Mouse (Mus musculus) MEL (cell line): ENCODE measurements around the gene Sars. TPM values are rescaled to one million over a fixed set of nuclear protein-coding genes. Genes with fewer than 3 reads are reported as not detected.

Source experiments
- DNase-seq: peaks from one replicate; pipeline ENCODE4 v3.0.0; 2011; ENCODE audit warnings: low read depth, low spot score
- H3K27ac ChIP-seq: 2 replicates; pipeline ENCODE4 v1.5.1; 2012; ENCODE audit warnings: low read depth, mild to moderate bottlenecking, control low read depth, low read length, moderate library complexity; ENCODE audit not compliant: control insufficient read depth
- H3K27me3 ChIP-seq, 2 experiments: fragments of 150-350 bp in 1 of 2; sonication (generic) in 1 of 2; 2 replicates each; pipeline ENCODE4 v1.6.1; 2012; ENCODE audit warnings: low read length in 2 of 2, mild to moderate bottlenecking in 2 of 2, improper control_type of control experiment in 1 of 2, moderate library complexity in 1 of 2; ENCODE audit not compliant: insufficient read depth in 2 of 2, control insufficient read depth in 1 of 2
- H3K36me3 ChIP-seq, 2 experiments: 2 replicates each; pipeline ENCODE4 v1.6.1; 2012 to 2014; ENCODE audit warnings: low read length in 2 of 2, improper control_type of control experiment in 1 of 2, inconsistent platforms in 1 of 2, mild to moderate bottlenecking in 1 of 2; ENCODE audit not compliant: insufficient read depth in 2 of 2, control insufficient read depth in 1 of 2
- H3K4me1 ChIP-seq, 2 experiments: fragments of 150-350 bp in 1 of 2; sonication (generic) in 1 of 2; 2 replicates each; pipeline ENCODE4 v1.6.1; 2012; ENCODE audit warnings: low read length in 2 of 2, improper control_type of control experiment in 1 of 2, mild to moderate bottlenecking in 1 of 2; ENCODE audit not compliant: insufficient read depth in 2 of 2, control insufficient read depth in 1 of 2
- H3K4me3 ChIP-seq, 2 experiments: fragments of 150-350 bp in 1 of 2; sonication (generic) in 1 of 2; 2 replicates each; pipeline ENCODE4 v1.5.1; 2012; ENCODE audit warnings: low read depth in 2 of 2, low read length in 2 of 2, mild to moderate bottlenecking in 2 of 2, moderate library complexity in 2 of 2, control low read depth in 1 of 2, improper control_type of control experiment in 1 of 2; ENCODE audit not compliant: control insufficient read depth in 1 of 2, insufficient read depth in 1 of 2
- H3K79me2 ChIP-seq: 2 replicates; pipeline ENCODE4 v1.6.1; 2012; ENCODE audit warnings: mild to moderate bottlenecking, low read length, moderate library complexity; ENCODE audit not compliant: control insufficient read depth, poor library complexity, insufficient read depth
- H3K9ac ChIP-seq: 2 replicates; pipeline ENCODE4 v1.6.1; 2012; ENCODE audit warnings: low read depth, mild to moderate bottlenecking, control low read depth, low read length, moderate library complexity; ENCODE audit not compliant: control insufficient read depth, poor library complexity, severe bottlenecking
- H3K9me3 ChIP-seq: fragments of 150-350 bp; sonication (generic); replicated peaks from 2 replicates; pipeline ENCODE4 v1.6.1; 2012; ENCODE audit warnings: mild to moderate bottlenecking, low read length, improper control_type of control experiment, moderate library complexity; ENCODE audit not compliant: insufficient read depth
- CHD2 ChIP-seq: IDR thresholded peaks from 2 replicates; pipeline ENCODE4 v1.6.1; 2011; ENCODE audit warnings: low read length, improper control_type of control experiment
- E2F4 ChIP-seq: IDR thresholded peaks from 2 replicates; pipeline ENCODE4 v1.6.1; 2011; ENCODE audit warnings: low read depth, low read length, improper control_type of control experiment, borderline replicate concordance
- EP300 ChIP-seq, 2 experiments: IDR thresholded peaks; 2 replicates each; pipeline ENCODE4 v1.6.1; 2011; ENCODE audit warnings: improper control_type of control experiment in 2 of 2, low read length in 2 of 2, low read depth in 1 of 2, mild to moderate bottlenecking in 1 of 2
- GATA1 ChIP-seq: IDR thresholded peaks from 2 replicates; pipeline ENCODE4 v1.6.1; 2011; ENCODE audit warnings: low read depth, low read length, improper control_type of control experiment
- HCFC1 ChIP-seq: IDR thresholded peaks from 2 replicates; pipeline ENCODE4 v1.6.1; 2012; ENCODE audit warnings: low read depth, mild to moderate bottlenecking, inconsistent platforms, low read length, improper control_type of control experiment, moderate library complexity
- KAT2A ChIP-seq: conservative IDR thresholded peaks from 2 replicates; pipeline ENCODE4 v1.6.1; 2012; ENCODE audit warnings: low read depth, low read length, improper control_type of control experiment, inconsistent platforms
- MAFK ChIP-seq: IDR thresholded peaks from 2 replicates; pipeline ENCODE4 v1.6.1; 2011; ENCODE audit warnings: low read depth, mild to moderate bottlenecking, low read length, improper control_type of control experiment, borderline replicate concordance
- MAX ChIP-seq: IDR thresholded peaks from 2 replicates; pipeline ENCODE4 v1.6.1; 2011; ENCODE audit warnings: low read length, improper control_type of control experiment
- MEF2A ChIP-seq: IDR thresholded peaks from 2 replicates; pipeline ENCODE4 v1.6.1; 2014; ENCODE audit warnings: low read depth, mild to moderate bottlenecking, inconsistent platforms, low read length, improper control_type of control experiment; ENCODE audit not compliant: poor library complexity, insufficient replicate concordance, severe bottlenecking; ENCODE audit errors: extremely low read depth
- MXI1 ChIP-seq: IDR thresholded peaks from 2 replicates; pipeline ENCODE4 v1.6.1; 2011; ENCODE audit warnings: mild to moderate bottlenecking, low read depth, low read length, improper control_type of control experiment
- MYB ChIP-seq: IDR thresholded peaks from 2 replicates; pipeline ENCODE4 v1.6.1; 2011; ENCODE audit warnings: mild to moderate bottlenecking, low read depth, low read length, improper control_type of control experiment
- MYC ChIP-seq: IDR thresholded peaks from 2 replicates; pipeline ENCODE4 v1.6.1; 2011; ENCODE audit warnings: low read depth, mild to moderate bottlenecking, low read length, improper control_type of control experiment, moderate library complexity
- NRF1 ChIP-seq: IDR thresholded peaks from 2 replicates; pipeline ENCODE4 v1.6.1; 2014; ENCODE audit warnings: low read depth, mild to moderate bottlenecking, inconsistent platforms, low read length, improper control_type of control experiment, moderate library complexity; ENCODE audit not compliant: poor library complexity, insufficient read depth, severe bottlenecking
- POLR2A ChIP-seq, 2 experiments: IDR thresholded peaks; 2 replicates each; pipeline ENCODE4 v1.6.1; 2011 to 2012; ENCODE audit warnings: low read length in 2 of 2, mild to moderate bottlenecking in 2 of 2, control low read depth in 1 of 2, improper control_type of control experiment in 1 of 2, low read depth in 1 of 2, moderate library complexity in 1 of 2; ENCODE audit not compliant: control insufficient read depth in 1 of 2, insufficient read depth in 1 of 2, poor library complexity in 1 of 2
- POLR2AphosphoS2 ChIP-seq: IDR thresholded peaks from 2 replicates; pipeline ENCODE4 v1.6.1; 2011; ENCODE audit warnings: low read length, improper control_type of control experiment
- RAD21 ChIP-seq: IDR thresholded peaks from 2 replicates; pipeline ENCODE4 v1.6.1; 2011; ENCODE audit warnings: mild to moderate bottlenecking, low read depth, low read length, improper control_type of control experiment
- RCOR1 ChIP-seq: IDR thresholded peaks from 2 replicates; pipeline ENCODE4 v1.6.1; 2012; ENCODE audit warnings: low read depth, mild to moderate bottlenecking, inconsistent platforms, low read length, improper control_type of control experiment
- TBP ChIP-seq: IDR thresholded peaks from 2 replicates; pipeline ENCODE4 v1.8.0; 2011; ENCODE audit warnings: low read depth, low read length, improper control_type of control experiment
- TCF12 ChIP-seq: IDR thresholded peaks from 2 replicates; pipeline ENCODE4 v1.6.1; 2014; ENCODE audit warnings: low read depth, mild to moderate bottlenecking, inconsistent platforms, low read length, improper control_type of control experiment, moderate library complexity
- UBTF ChIP-seq: IDR thresholded peaks from 2 replicates; pipeline ENCODE4 v1.6.1; 2012; ENCODE audit warnings: low read depth, mild to moderate bottlenecking, inconsistent platforms, low read length, improper control_type of control experiment, moderate library complexity, borderline replicate concordance; ENCODE audit not compliant: insufficient read depth
- USF1 ChIP-seq: IDR thresholded peaks from 2 replicates; pipeline ENCODE4 v1.6.1; 2014; ENCODE audit warnings: low read depth, mild to moderate bottlenecking, inconsistent platforms, low read length, improper control_type of control experiment, moderate library complexity
- ZNF384 ChIP-seq: IDR thresholded peaks from 2 replicates; pipeline ENCODE4 v1.6.1; 2012; ENCODE audit warnings: low read depth, mild to moderate bottlenecking, inconsistent platforms, low read length, improper control_type of control experiment
- polyA plus RNA-seq, 2 experiments: library from polyadenylated mRNA; stranded (reverse) in 1 of 2; unstranded in 1 of 2; fragments of >175 nt in 1 of 2; fragments of >200 nt in 1 of 2; gene quantifications; 2 replicates each; pipeline versions ENCODE4 v1.2.1 to v1.2.4; 2012; ENCODE audit warnings: low replicate concordance in 2 of 2, low read depth in 1 of 2; ENCODE audit not compliant: insufficient read length in 2 of 2, insufficient read depth in 1 of 2, missing spikeins in 1 of 2
- total RNA-seq: library from RNA; depleted of rRNA; stranded (reverse); fragments of 300-350 nt; gene quantifications from 2 replicates; pipeline ENCODE4 v1.2.3, GENCODE M21; 2012

The Sars gene
- total and polyA plus RNA-seq, 3 experiments = 202 to 337 TPM; not detected in 1

- TF ChIP-seq MEF2A (no peak), GATA1 (no peak), TCF12 (0 out of 2 replicates have a peak, but pooled peaks have one; percentile 6), MAX (peak; percentile 61), POLR2A (IDR thresholded peaks at IDR 0.05; ENCODE audit: control insufficient read depth in 1 of 2, insufficient read depth in 1 of 2, low read depth in 1 of 2, low read length in 2 of 2, poor library complexity in 1 of 2) (peak; percentile 16 to 62; a peak in 1 of 4 replicates), RCOR1 (no peak), MXI1 (no peak; the same call in none of the 2 replicates), RAD21 (no peak), USF1 (peak; percentile 23; the same call in 1 of the 2 replicates), NRF1 (no peak), HCFC1 (peak; percentile 37; the same call in 1 of the 2 replicates), MAFK (no peak), UBTF (no peak)
These were observed 61.3 kb downstream of the Sars start, which contains the start of gene Psrc1 (continued) for GRCm38 (mm10) chr3:108383485-108384354.

GRCm38 (mm10) chr3:108381945-108382875, 62.8 kb downstream of the Sars start:
- peak overlapping the region; percentile 55 to 91 for H3K4me3 ChIP-seq
- TF ChIP-seq RAD21 = no peak
- no peak for TF ChIP-seq CHD2
- TF ChIP-seq POLR2A (IDR thresholded peaks at IDR 0.05; ENCODE audit: control insufficient read depth in 1 of 2, insufficient read depth in 1 of 2, low read depth in 1 of 2, low read length in 2 of 2, poor library complexity in 1 of 2) = peak in 1 of 2 experiments; percentile 30; a peak in 1 of 4 replicates
- peak; percentile 37; the same call in 1 of the 2 replicates for TF ChIP-seq USF1
- peak; percentile 39 for TF ChIP-seq TBP
- peak; percentile 20; the same call in 1 of the 2 replicates for TF ChIP-seq TCF12
- TF ChIP-seq E2F4 = no peak
- no peak for TF ChIP-seq MYC
- TF ChIP-seq HCFC1 = no peak; the same call in 1 of the 2 replicates
- peak; percentile 20 to 62 for TF ChIP-seq EP300 (IDR thresholded peaks at IDR 0.05; ENCODE audit: low read depth in 1 of 2, low read length in 2 of 2)
- TF ChIP-seq KAT2A = no peak
- peak; percentile 64; the same call in 1 of the 2 replicates for TF ChIP-seq MXI1
- peak; percentile 30; the same call in 1 of the 2 replicates for TF ChIP-seq ZNF384
- no peak for TF ChIP-seq MYB
- TF ChIP-seq RCOR1 = no peak
- peak; percentile 70 for TF ChIP-seq GATA1
- no peak for TF ChIP-seq POLR2AphosphoS2
- TF ChIP-seq MAX = no peak
- H3K4me1 ChIP-seq = peaks cover 6 to 43% of the 10 kb centered on the region in 2 experiments
- H3K27me3 ChIP-seq = no peaks in the 10 kb centered on the region
- peak overlapping the region; percentile 76 for H3K9ac ChIP-seq
- peak overlapping the region; percentile 78 for H3K27ac ChIP-seq
- peaks cover 0 to 27% of the 10 kb centered on the region in 2 experiments; a peak in 2 of 4 replicates for H3K36me3 ChIP-seq
- no peaks in the 10 kb centered on the region for H3K9me3 ChIP-seq
- peak; percentile 65 for DNase-seq
- peaks cover 4% of the 10 kb centered on the region; the same call in 1 of the 2 replicates for H3K79me2 ChIP-seq
